Mouse (Mus musculus) embryonic facial prominence, embryonic 11.5 days (tissue): ENCODE measurements at regions not wholly inside any gene's neighbourhood (a gene's known extent, or its start where the extent isn't known, plus 50 kb on each side); places are given as distances from the start of the nearest gene placed in this dataset.

Experiments used
- ATAC-seq: fragments of 200-750 bp; cut with Nextera tagmentation; replicated peaks from 2 replicates; pipeline ENCODE4 v1.8.0; 2017; ENCODE audit warnings: low read depth; ENCODE audit not compliant: insufficient number of reproducible peaks, low FRiP score, low TSS enrichment
- DNase-seq: peaks from one replicate; pipeline ENCODE4 v3.0.0-alpha.2; 2015; ENCODE audit warnings: low spot score
- H3K27ac ChIP-seq: fragments of 300-500 bp; sonication (generic); replicated peaks from 2 replicates; pipeline ENCODE4 v1.5.1; 2014; ENCODE audit warnings: mild to moderate bottlenecking, low read depth, low read length, control low read depth
- H3K27me3 ChIP-seq: fragments of 300-500 bp; sonication (generic); 2 replicates; pipeline ENCODE4 v1.6.1; 2014; ENCODE audit warnings: mild to moderate bottlenecking, low read length, moderate library complexity, mixed read lengths; ENCODE audit not compliant: control insufficient read depth, insufficient read depth
- H3K36me3 ChIP-seq: fragments of 300-500 bp; sonication (generic); replicated peaks from 2 replicates; pipeline ENCODE4 v1.6.1; 2014; ENCODE audit warnings: low read depth, mild to moderate bottlenecking, low read length, moderate library complexity, mixed read lengths; ENCODE audit not compliant: control insufficient read depth, insufficient read depth
- H3K4me1 ChIP-seq: fragments of 300-500 bp; sonication (generic); 2 replicates; pipeline ENCODE4 v1.6.1; 2014; ENCODE audit warnings: low read length, mixed read lengths; ENCODE audit not compliant: control insufficient read depth, insufficient read depth
- H3K4me2 ChIP-seq: fragments of 300-500 bp; sonication (generic); 2 replicates; pipeline ENCODE4 v1.6.1; 2014; ENCODE audit warnings: low read depth, mild to moderate bottlenecking, control low read depth, low read length, moderate library complexity
- H3K4me3 ChIP-seq: fragments of 300-500 bp; sonication (generic); 2 replicates; pipeline ENCODE4 v1.5.1; 2014; ENCODE audit warnings: low read depth, low read length, control low read depth
- H3K9ac ChIP-seq: fragments of 300-500 bp; sonication (generic); replicated peaks from 2 replicates; pipeline ENCODE4 v1.6.1; 2014; ENCODE audit warnings: mild to moderate bottlenecking, control low read depth, low read length
- H3K9me3 ChIP-seq: fragments of 300-500 bp; sonication (generic); replicated peaks from 2 replicates; pipeline ENCODE4 v1.6.1; 2016; ENCODE audit warnings: mild to moderate bottlenecking, low read length, inconsistent platforms, mixed read lengths; ENCODE audit not compliant: control insufficient read depth
- WGBS: fragments of 180-500 bp; shearing (Covaris S2); extraction: QIAGEN DNeasy Blood & Tissue Kit; methylation state at CpG from one replicate; pipeline ENCODE4 v1.1.7; 2014; 5-methylcytosine and 5-hydroxymethylcytosine counted together

DNA sequence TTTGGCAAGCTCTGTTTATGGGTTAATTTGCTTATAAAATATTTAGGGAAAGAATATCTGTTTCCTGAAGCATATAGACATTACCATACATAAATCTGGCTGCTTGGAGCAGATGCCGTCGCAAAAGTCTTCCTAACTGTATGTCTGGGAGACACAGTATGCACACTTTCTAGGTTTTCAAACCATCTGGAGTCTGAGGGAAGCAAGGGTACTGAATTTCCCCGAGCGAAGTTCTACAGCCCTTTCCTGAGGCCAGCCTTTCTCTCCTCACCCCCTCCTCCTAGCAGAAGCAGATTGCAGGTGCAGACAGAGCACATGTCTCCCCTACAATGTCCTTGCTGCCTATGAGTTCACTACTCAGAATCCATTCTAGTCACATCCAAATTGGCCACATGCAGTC lies 338.8 kb upstream of the Arglu1 start:
- Histone ChIP-seq H3K4me3 (no peak overlapping the region), H3K9ac (no peak overlapping the region), H3K36me3 (no peaks in the 10 kb centered on the region), H3K27ac (no peak overlapping the region), H3K27me3 (no peaks in the 10 kb centered on the region), H3K9me3 (no peaks in the 10 kb centered on the region), H3K4me2 (no peak overlapping the region), H3K4me1 (no peaks in the 10 kb centered on the region)
- ATAC-seq (no peak), DNase-seq (no peak)
- WGBS = 85% methylated on average over 4 of the region's 4 CpGs

DNA sequence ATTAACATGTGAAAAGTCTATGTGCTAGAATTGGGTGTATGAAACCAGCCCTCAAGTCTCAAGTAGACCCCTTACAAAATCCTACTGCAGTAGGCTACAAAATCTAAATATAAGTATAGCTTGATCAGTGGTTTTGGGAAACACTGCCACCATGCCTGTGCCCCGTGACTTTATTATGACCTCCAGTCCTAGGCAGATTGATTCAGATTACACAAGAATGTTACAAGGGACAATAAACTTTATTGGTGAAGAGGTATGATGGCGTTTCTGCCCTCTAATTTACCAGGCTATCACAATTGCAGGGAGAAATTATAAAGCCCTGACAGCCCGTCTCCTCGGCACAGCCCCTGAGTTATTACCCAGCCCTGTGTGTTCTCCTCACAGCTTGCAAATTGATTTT lies 337.4 kb upstream of the Arglu1 start:
- Histone ChIP-seq H3K27me3 (no peaks in the 10 kb centered on the region), H3K36me3 (no peaks in the 10 kb centered on the region), H3K4me1 (no peaks in the 10 kb centered on the region), H3K9ac (no peak overlapping the region), H3K4me2 (no peak overlapping the region), H3K27ac (no peak overlapping the region), H3K4me3 (no peak overlapping the region), H3K9me3 (no peaks in the 10 kb centered on the region)
- no peak for DNase-seq
- ATAC-seq = no peak
- 83% methylated on average over 4 of the region's 4 CpGs for WGBS

DNA sequence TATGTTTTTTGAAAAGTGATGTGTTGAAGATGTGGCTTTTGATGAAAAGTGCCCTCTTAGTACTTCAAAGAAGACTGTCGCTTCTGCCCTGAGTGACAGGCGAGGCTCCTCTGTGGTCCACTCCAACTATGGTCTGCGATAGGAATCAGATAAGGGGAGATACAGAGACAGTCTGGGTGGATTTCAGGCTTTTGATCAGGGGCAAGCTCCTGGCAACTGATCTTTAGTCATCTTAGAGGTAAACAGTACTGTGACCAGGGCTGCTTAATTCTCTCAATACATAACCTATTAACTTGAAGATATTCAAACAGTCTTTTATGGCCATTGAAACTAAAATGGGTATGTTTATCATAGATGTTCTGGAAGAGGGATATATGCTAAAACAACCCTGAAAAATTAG lies 335.6 kb upstream of the Arglu1 start:
- H3K9me3 ChIP-seq = no peaks in the 10 kb centered on the region
- WGBS = 87% methylated on average over 3 of the region's 3 CpGs
- no peak for DNase-seq
- H3K27ac ChIP-seq = no peak overlapping the region
- no peak overlapping the region for H3K9ac ChIP-seq
- no peak overlapping the region for H3K4me3 ChIP-seq
- H3K4me2 ChIP-seq = no peak overlapping the region
- no peaks in the 10 kb centered on the region for H3K27me3 ChIP-seq
- no peaks in the 10 kb centered on the region for H3K36me3 ChIP-seq
- no peak for ATAC-seq
- no peaks in the 10 kb centered on the region for H3K4me1 ChIP-seq

DNA sequence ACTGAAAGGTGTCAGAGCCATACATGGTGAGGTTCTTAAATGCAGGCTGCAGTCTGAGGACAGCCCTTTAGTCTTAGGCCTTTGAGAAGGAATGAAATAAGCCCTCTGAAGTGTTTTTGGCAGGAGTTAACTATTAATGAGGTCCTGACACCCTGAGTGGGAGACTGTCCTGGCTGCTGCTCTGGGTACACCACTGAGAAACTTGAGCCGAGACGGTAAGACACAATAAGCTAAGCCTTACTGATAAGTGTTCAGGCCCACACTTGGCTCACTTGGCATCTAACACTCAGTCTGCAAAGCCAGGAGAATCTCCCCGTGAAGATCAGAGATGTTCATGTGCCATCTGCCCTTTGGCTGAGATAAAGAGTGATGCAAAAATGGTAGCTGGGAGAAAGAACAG lies 335.1 kb upstream of the Arglu1 start:
- no peak overlapping the region for H3K9ac ChIP-seq
- DNase-seq (no peak), ATAC-seq (no peak)
- no peaks in the 10 kb centered on the region for H3K4me1 ChIP-seq
- WGBS = 77% methylated on average over 3 of the region's 3 CpGs
- no peaks in the 10 kb centered on the region for H3K27me3 ChIP-seq
- H3K4me2 ChIP-seq = no peak overlapping the region
- H3K36me3 ChIP-seq = no peaks in the 10 kb centered on the region
- no peak overlapping the region for H3K4me3 ChIP-seq
- no peaks in the 10 kb centered on the region for H3K9me3 ChIP-seq
- H3K27ac ChIP-seq = no peak overlapping the region

DNA sequence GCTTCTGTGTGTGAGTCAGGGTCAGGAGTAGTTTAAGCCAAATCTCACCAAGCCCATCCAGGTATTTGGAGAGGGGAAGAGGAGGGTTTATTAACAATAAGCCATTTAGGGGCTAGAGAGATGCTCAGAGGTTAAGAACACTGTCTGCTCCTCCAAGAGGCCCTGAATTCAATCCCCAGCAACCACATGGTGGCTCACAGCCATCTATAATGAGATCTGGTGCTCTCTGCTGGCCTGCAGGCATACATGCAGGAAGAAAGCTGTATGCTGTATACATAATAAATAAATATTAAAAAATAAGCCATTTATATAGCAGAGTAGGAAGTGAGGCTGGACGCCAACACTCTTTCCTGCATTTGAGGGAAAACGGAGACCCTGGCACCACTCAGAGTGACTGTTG lies 330.4 kb upstream of the Arglu1 start:
- H3K9me3 ChIP-seq = no peaks in the 10 kb centered on the region
- H3K36me3 ChIP-seq = no peaks in the 10 kb centered on the region
- no peak overlapping the region for H3K9ac ChIP-seq
- no peak for ATAC-seq
- no peak overlapping the region for H3K4me2 ChIP-seq
- WGBS = 91% methylated on average over 2 of the region's 2 CpGs
- DNase-seq = no peak
- H3K4me3 ChIP-seq = no peak overlapping the region
- no peak overlapping the region for H3K27ac ChIP-seq
- H3K27me3 ChIP-seq = no peaks in the 10 kb centered on the region
- no peaks in the 10 kb centered on the region for H3K4me1 ChIP-seq

DNA sequence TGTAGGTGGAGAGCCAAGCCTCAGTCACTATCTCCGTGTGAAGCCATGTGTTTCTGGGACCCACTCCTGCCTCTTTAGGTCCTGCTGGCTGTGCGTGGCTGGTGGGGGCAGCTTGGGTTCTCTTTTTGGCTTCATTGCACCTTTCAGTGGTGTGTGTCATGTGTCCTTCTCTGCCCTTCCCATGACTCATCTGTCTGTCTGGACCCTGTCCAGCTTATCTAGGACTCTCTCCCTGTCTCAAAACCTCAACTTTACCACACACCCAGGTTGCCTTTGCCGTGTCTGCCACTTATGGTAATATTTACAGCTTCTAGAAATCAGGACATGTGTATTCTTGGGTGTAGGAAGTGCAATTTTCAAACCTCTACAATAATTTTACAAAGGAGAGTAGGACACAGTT lies 329.9 kb upstream of the Arglu1 start:
- Histone ChIP-seq H3K36me3 (no peaks in the 10 kb centered on the region), H3K4me1 (no peaks in the 10 kb centered on the region), H3K9ac (no peak overlapping the region), H3K27me3 (no peaks in the 10 kb centered on the region), H3K27ac (no peak overlapping the region), H3K4me2 (no peak overlapping the region), H3K9me3 (no peaks in the 10 kb centered on the region), H3K4me3 (no peak overlapping the region)
- no peak for ATAC-seq
- no peak for DNase-seq
- 87% methylated on average over 3 of the region's 3 CpGs for WGBS

DNA sequence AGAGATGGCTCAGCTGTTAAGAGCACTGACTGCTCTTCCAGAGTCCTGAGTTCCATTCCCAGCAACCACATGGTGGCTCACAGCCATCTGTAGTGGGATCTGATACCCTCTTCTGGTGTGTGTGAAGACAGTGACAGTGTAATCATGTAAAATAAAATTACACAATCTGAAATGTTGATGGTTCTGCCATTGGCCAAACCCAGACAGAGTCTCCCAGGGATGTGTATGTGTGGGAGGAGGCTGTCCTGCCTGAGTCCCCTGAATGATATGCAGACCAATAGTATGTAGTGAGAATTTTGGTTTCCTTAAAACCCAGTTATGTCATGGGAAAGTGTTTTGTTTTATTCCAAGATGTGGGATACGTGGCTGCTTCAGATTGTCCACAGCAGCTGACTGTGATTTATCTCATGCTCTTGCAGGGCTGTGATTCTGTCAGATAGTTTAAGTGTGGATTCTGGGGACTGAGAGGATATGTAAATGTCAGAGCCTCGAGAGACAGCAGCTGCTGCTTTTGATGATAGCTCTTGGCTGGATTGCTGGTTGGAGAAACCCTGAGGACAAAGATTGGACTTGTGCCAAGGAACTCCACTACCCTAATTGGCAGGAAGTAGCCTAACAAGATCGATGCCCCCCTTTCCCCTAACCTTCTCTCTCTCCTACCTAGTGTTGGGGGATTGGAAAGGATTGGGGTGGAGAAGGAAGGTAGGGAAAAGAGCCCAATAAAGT lies 321.6 kb upstream of the Arglu1 start:
- H3K9ac ChIP-seq = no peak overlapping the region
- DNase-seq (no peak), ATAC-seq (no peak)
- H3K36me3 ChIP-seq = no peaks in the 10 kb centered on the region
- H3K4me3 ChIP-seq = no peak overlapping the region
- no peaks in the 10 kb centered on the region for H3K27me3 ChIP-seq
- no peak overlapping the region for H3K4me2 ChIP-seq
- H3K9me3 ChIP-seq = no peaks in the 10 kb centered on the region
- H3K27ac ChIP-seq = no peak overlapping the region
- no peaks in the 10 kb centered on the region for H3K4me1 ChIP-seq
- 69% methylated on average over 3 of the region's 3 CpGs for WGBS

DNA sequence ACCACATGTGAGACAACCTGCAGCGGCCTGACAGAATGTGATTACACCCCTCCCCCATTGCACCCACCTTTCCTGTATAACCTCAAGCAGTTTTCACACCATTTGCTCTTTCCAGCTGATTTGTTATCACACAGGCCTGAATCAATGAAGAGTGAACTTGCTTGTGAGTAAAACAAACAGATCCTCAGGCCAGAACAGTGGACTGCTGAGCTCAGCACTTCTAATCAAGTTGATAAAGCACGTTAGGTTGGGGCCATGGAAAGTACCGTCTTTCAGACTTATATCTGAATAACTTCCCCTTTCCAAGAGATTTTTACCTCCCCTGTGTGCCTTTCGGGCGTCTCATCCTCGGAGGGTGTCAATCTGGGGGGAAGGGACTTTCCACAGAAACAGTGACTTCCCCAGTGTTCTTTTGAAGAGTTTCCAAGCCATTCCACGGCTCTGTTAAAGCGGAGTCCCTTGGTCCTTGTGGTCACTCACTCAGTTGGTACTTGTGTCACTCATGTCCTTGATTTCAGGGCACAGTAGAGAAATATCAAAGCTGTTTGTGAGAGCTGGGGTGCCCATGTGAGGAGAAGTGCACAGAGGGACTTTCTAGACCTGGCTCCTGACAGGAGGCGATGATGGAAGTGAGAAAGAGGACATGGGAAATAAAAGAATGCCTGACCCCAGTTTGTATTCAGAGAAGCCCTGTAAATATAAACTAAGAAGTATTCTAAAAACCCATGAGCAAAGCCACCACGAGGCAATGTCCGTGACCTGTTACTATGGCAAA lies 317.9 kb upstream of the Arglu1 start:
- H3K27ac ChIP-seq = no peak overlapping the region
- H3K4me1 ChIP-seq = no peaks in the 10 kb centered on the region
- H3K9ac ChIP-seq = no peak overlapping the region
- DNase-seq (no peak), ATAC-seq (no peak)
- H3K27me3 ChIP-seq = no peaks in the 10 kb centered on the region
- no peak overlapping the region for H3K4me3 ChIP-seq
- WGBS = 85% methylated on average over 11 of the region's 11 CpGs
- no peaks in the 10 kb centered on the region for H3K9me3 ChIP-seq
- H3K36me3 ChIP-seq = no peaks in the 10 kb centered on the region
- no peak overlapping the region for H3K4me2 ChIP-seq
